Mouse (Mus musculus) gastrocnemius, postnatal 4 days (tissue): Measurements from ENCODE around the gene Pmpcb. TPM values are rescaled to one million over a fixed set of nuclear protein-coding genes. Genes with fewer than 3 reads are reported as not detected.

Source experiments
- DNase-seq, 2 experiments: peaks; one replicate each; pipeline ENCODE4 v3.0.0; 2021 to 2022; ENCODE audit warnings: low spot score in 2 of 2, mixed read lengths in 2 of 2
- total RNA-seq, 2 experiments: library from RNA; stranded (reverse); gene quantifications; 2 replicates each; pipeline ENCODE4 v1.2.3; 2021

Pmpcb gene
- total RNA-seq, 2 experiments from 2014 or later = 128 TPM

- DNase-seq = no peak
Observed at GRCm38 (mm10) chr5:21729107-21729506, 7.8 kb upstream of the Pmpcb start.

GRCm38 (mm10) chr5:21732177-21732911, 4.6 kb upstream of the Pmpcb start:
- no peak for DNase-seq

GRCm38 (mm10) chr5:21732930-21733329, 4.0 kb upstream of the Pmpcb start:
- DNase-seq = peak in 1 of 2 experiments; percentile 55

- DNase-seq = no peak
Observed at GRCm38 (mm10) chr5:21735100-21735499, 1.8 kb upstream of the Pmpcb start.

GRCm38 (mm10) chr5:21735584-21735983, 1.4 kb upstream of the Pmpcb start:
- peak; percentile 53 to 69 for DNase-seq

- DNase-seq = no peak
Observed at GRCm38 (mm10) chr5:21736046-21736445, 895 bp upstream of the Pmpcb start.

GRCm38 (mm10) chr5:21737620-21738019, 679 bp downstream of the Pmpcb start:
- DNase-seq = no peak

GRCm38 (mm10) chr5:21739120-21739519, 2.2 kb downstream of the Pmpcb start:
- no peak for DNase-seq

GRCm38 (mm10) chr5:21739881-21740280, 2.9 kb downstream of the Pmpcb start:
- no peak for DNase-seq

- DNase-seq = no peak
Observed at GRCm38 (mm10) chr5:21743606-21744005, 6.7 kb downstream of the Pmpcb start.

- no peak for DNase-seq
Observed at GRCm38 (mm10) chr5:21744651-21745050, 7.7 kb downstream of the Pmpcb start.

- no peak for DNase-seq
Observed at GRCm38 (mm10) chr5:21745966-21746365, 9.0 kb downstream of the Pmpcb start.

- DNase-seq = no peak
Observed at GRCm38 (mm10) chr5:21768506-21768905, 31.6 kb downstream of the Pmpcb start.

GRCm38 (mm10) chr5:21769841-21770240, 32.9 kb downstream of the Pmpcb start:
- no peak for DNase-seq

GRCm38 (mm10) chr5:21776491-21776890, 39.5 kb downstream of the Pmpcb start:
- DNase-seq = no peak

GRCm38 (mm10) chr5:21784161-21785052, 47.5 kb downstream of the Pmpcb start:
- no peak for DNase-seq

GRCm38 (mm10) chr5:21785053-21785452, 48.1 kb downstream of the Pmpcb start, which contains the start of the genes Dnajc2 and Psmc2:
Dnajc2 (minus strand) TSS chr5:21785251.
Psmc2 (plus strand) TSS chr5:21785283.
- peak; percentile 83 to 88 for DNase-seq

- no peak for DNase-seq
Observed at GRCm38 (mm10) chr5:21785776-21786175, 48.8 kb downstream of the Pmpcb start.

- peak; percentile 82 to 92 for DNase-seq
Observed at GRCm38 (mm10) chr5:21786258-21787185, 49.6 kb downstream of the Pmpcb start.

- DNase-seq = no peak
Observed at GRCm38 (mm10) chr5:21787186-21788105, 50.5 kb downstream of the Pmpcb start.
